Mouse (Mus musculus) spleen, adult 2 months (tissue): ENCODE data around the gene a. TPM values are rescaled to one million over a fixed set of nuclear protein-coding genes. Genes with fewer than 3 reads are reported as not detected.

Experiments
- DNase-seq, 2 experiments: peaks; one replicate each; pipeline versions ENCODE4 v3.0.0 to v3.0.0-alpha.2; 2012 to 2021; ENCODE audit warnings: low spot score in 2 of 2, low read depth in 1 of 2
- H3K27ac ChIP-seq: fragments of 200-500 bp; 2 replicates; pipeline ENCODE4 v1.5.1; 2012; ENCODE audit warnings: low read length, inconsistent platforms; ENCODE audit not compliant: insufficient read depth
- H3K27me3 ChIP-seq: fragments of 200-500 bp; 2 replicates; pipeline ENCODE4 v1.6.1; 2012; ENCODE audit warnings: mild to moderate bottlenecking, moderate library complexity, low read length, inconsistent platforms; ENCODE audit not compliant: control insufficient read depth, insufficient read depth
- H3K36me3 ChIP-seq: fragments of 200-500 bp; 2 replicates; pipeline ENCODE4 v1.6.1; 2012; ENCODE audit warnings: mild to moderate bottlenecking, low read length, inconsistent platforms; ENCODE audit not compliant: control insufficient read depth, insufficient read depth
- H3K4me1 ChIP-seq: fragments of 200-500 bp; 2 replicates; pipeline ENCODE4 v1.6.1; 2011; ENCODE audit warnings: inconsistent platforms; ENCODE audit not compliant: control insufficient read depth, insufficient read depth, insufficient read length
- H3K4me3 ChIP-seq: fragments of 200-500 bp; 2 replicates; pipeline ENCODE4 v1.5.1; 2011; ENCODE audit warnings: mild to moderate bottlenecking, inconsistent platforms; ENCODE audit not compliant: insufficient read depth, insufficient read length; ENCODE audit errors: extremely low read depth
- CTCF ChIP-seq: fragments of 200-500 bp; IDR thresholded peaks from 2 replicates; pipeline ENCODE4 v1.5.1; 2011; ENCODE audit warnings: mild to moderate bottlenecking, inconsistent platforms; ENCODE audit not compliant: insufficient read depth, insufficient read length, insufficient replicate concordance; ENCODE audit errors: extremely low read depth
- POLR2A ChIP-seq: fragments of 200-500 bp; IDR thresholded peaks from 2 replicates; pipeline ENCODE4 v1.6.1; 2011; ENCODE audit warnings: low read depth, low read length, inconsistent platforms
- WGBS: fragments of 180-500 bp; shearing (Covaris S2); methylation state at CpG from one replicate; pipeline ENCODE4 v1.1.7; 2018; 5-methylcytosine and 5-hydroxymethylcytosine counted together
- polyA plus RNA-seq: library from polyadenylated mRNA; depleted of rRNA; stranded (reverse); fragments of >200 nt; gene quantifications from 2 replicates; pipeline ENCODE4 v1.2.3, GENCODE M21; 2012

The a gene
- polyA plus RNA-seq, 1 experiment, result not detected

DNA sequence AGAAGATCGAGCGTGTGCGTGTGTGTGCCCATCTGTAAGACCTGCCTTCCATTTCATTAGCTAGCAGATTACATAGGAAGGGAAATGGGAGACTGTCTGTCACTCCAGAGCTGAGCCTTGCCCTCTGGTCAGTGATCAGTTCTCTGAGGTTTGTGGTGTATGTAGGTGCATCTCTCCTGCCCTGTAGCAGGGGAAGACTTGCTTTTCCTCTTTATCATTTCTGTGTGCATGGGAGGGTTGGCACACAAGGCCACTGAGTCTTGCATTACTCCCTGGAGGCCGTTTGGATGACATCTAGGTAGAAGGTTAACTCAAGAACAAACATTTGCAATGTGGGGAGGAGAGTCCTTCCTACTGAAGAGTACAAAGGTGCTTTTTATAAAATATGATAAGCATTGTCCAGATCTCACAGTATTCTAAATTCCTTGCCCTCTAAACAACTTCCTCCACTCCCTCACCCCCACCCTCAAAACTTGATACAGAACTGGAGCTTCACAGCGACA is 264.9 kb downstream of the a start:
- peaks cover 1% of the 10 kb centered on the region; the same call in 1 of the 2 replicates for H3K4me1 ChIP-seq
- H3K36me3 ChIP-seq, result peaks cover 4% of the 10 kb centered on the region; the same call in 1 of the 2 replicates
- no peaks in the 10 kb centered on the region for H3K27me3 ChIP-seq
- WGBS, result 81% methylated on average over 5 of the region's 5 CpGs
- no peak for DNase-seq
- no peak overlapping the region for H3K27ac ChIP-seq
- H3K4me3 ChIP-seq, result no peak overlapping the region
- TF ChIP-seq CTCF (no peak), POLR2A (no peak)

- Histone ChIP-seq H3K36me3 (peaks cover 7% of the 10 kb centered on the region; the same call in 1 of the 2 replicates), H3K4me1 (no peaks in the 10 kb centered on the region), H3K27me3 (no peaks in the 10 kb centered on the region), H3K4me3 (no peak overlapping the region), H3K27ac (no peak overlapping the region)
- 85% methylated on average over 1 of the region's 1 CpGs for WGBS
- DNase-seq, result no peak
- TF ChIP-seq CTCF (no peak), POLR2A (no peak)
Measured at GRCm38 (mm10) chr2:155057361-155057760, 266.2 kb downstream of the a start.

DNA sequence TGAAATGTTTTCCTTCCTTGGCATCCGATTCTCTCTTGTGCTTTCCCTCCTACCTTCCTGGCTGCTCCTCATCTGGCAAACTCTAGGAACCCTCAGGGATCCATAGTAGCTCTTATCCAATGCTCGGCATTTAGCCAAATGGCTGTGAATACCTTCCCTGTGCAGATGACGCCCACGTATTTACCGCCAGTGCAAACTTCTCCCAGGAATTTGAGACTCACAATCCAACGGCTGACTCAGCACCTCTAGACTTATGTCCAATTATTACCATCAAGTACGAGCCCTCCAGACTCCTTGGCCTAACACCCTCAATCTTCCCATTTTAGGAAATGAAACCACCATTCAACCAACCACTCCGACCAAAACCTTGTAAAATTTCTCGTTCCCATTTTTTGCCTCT is 279.8 kb downstream of the a start:
- H3K4me3 ChIP-seq, result no peak overlapping the region
- DNase-seq, result no peak
- H3K27me3 ChIP-seq, result no peaks in the 10 kb centered on the region
- peaks cover 2% of the 10 kb centered on the region; the same call in 1 of the 2 replicates for H3K36me3 ChIP-seq
- H3K27ac ChIP-seq, result no peak overlapping the region
- TF ChIP-seq POLR2A (no peak), CTCF (no peak)
- WGBS, result 84% methylated on average over 9 of the region's 9 CpGs
- peaks cover 7% of the 10 kb centered on the region; the same call in 1 of the 2 replicates for H3K4me1 ChIP-seq

DNA sequence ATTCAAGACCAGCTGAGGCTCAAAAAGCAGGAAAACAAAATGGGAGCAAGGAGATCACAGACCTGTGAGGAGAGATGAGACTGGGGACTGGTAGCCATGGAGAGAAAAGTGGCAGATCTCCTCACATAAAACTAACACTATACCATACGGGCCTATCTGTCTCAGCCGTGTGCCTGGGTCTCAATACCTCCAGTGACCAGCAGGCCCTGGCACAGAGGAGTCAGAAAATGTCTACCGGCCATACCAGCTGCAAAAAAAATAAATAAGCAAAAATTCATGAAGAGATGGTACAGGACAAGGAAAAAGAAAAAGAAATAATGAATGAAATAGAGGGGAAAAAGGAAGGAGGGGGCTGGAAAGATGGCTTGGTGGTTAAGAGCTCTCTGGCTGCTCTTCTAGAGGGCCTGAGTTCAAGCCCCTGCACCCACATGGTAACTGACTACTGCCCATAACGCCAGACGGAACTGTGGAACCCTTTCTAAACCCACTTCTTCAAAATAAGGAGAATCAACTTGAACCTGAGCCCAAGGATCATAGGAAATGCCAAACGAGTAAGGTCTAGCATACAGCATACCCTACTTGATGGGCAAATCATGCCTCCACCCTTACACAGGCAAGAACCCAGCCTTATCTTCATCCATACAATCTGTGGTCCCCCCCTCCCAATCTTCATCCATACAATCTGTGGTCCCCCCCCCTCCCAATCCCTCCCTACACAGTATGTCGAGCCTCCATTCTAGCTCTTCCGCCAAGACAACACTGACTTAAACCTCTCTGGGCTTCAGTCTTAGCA is 281.3 kb downstream of the a start:
- TF ChIP-seq CTCF, result no peak
- no peak for TF ChIP-seq POLR2A
- 82% methylated on average over 8 of the region's 8 CpGs for WGBS

GRCm38 (mm10) chr2:155073347-155073746 is 282.1 kb downstream of the a start:
- TF ChIP-seq CTCF, result no peak
- TF ChIP-seq POLR2A, result no peak
- Histone ChIP-seq H3K4me1 (peaks cover 7% of the 10 kb centered on the region; the same call in 1 of the 2 replicates), H3K4me3 (no peak overlapping the region), H3K27me3 (no peaks in the 10 kb centered on the region), H3K27ac (no peak overlapping the region), H3K36me3 (peaks cover 2% of the 10 kb centered on the region; the same call in 1 of the 2 replicates)
- DNase-seq, result no peak
- WGBS, result 26% methylated on average over 3 of the region's 3 CpGs

More for the DNA sequence above, 281.3 kb downstream of the a start:
- Histone ChIP-seq H3K27ac (no peak overlapping the region), H3K27me3 (no peaks in the 10 kb centered on the region), H3K36me3 (peaks cover 2% of the 10 kb centered on the region; the same call in 1 of the 2 replicates), H3K4me1 (peaks cover 7% of the 10 kb centered on the region; the same call in 1 of the 2 replicates), H3K4me3 (no peak overlapping the region)
- no peak for DNase-seq

DNA sequence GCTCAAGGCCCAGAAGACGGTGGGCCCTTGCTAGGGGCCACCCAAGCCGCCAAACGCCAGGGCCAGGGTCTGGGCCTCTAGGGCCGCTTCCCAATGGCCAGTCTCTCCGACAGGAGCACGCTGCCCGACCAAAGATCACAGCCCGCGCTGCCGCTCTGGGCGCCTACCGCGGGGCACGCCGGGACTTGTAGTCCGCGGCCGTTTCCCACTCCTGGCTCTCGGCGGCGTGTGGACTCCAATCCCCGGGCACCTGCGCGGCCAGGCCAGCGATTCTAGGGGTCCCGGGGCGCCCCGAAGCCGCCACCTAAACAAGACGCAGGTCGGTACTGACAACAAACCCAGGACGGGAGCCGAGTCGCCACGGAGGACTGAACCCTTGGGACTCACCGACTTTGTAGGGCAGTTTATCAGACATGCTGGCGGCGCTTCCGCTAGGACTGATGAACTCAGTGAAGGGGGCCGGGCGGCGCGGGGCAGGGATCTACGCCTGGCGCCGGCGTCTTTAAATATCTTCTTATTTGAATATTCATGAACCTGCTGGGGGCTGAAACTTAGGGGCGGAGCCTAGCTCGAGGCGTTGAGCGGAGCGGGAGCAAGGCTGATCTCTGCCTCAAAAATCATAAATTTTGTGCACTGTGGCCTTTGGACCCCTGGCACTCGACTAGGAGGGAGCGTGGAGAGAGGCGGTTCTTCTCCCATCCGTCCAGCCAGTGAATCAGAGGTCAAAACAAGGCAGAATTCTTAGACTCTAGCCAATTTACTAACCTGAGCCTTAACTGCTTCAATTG is 283.0 kb downstream of the a start, which contains the start of gene Ahcy:
Ahcy (minus strand) TSS at position 520 of the 788 bp plus-strand sequence.
- DNase-seq, result peak; percentile 73 to 85
- Histone ChIP-seq H3K36me3 (no peaks in the 10 kb centered on the region), H3K4me1 (peaks cover 7% of the 10 kb centered on the region; the same call in 1 of the 2 replicates), H3K4me3 (peak within 1 kb of the TSS; percentile 86), H3K27me3 (no peaks in the 10 kb centered on the region), H3K27ac (peak within 1 kb of the TSS; percentile 83)
- TF ChIP-seq CTCF, result no peak
- TF ChIP-seq POLR2A, result peak; percentile 36; the same call in 1 of the 2 replicates
- under 1% methylated on average over 56 of the region's 56 CpGs for WGBS
